Mouse (Mus musculus) spleen, postnatal 36 days (tissue): ENCODE results near the gene Fbxo40.

Experiments
- DNase-seq, 2 experiments: peaks; one replicate each; pipeline ENCODE4 v3.0.0; 2022; ENCODE audit warnings: low spot score in 2 of 2, mixed read lengths in 1 of 2

Gene Fbxo40

DNA sequence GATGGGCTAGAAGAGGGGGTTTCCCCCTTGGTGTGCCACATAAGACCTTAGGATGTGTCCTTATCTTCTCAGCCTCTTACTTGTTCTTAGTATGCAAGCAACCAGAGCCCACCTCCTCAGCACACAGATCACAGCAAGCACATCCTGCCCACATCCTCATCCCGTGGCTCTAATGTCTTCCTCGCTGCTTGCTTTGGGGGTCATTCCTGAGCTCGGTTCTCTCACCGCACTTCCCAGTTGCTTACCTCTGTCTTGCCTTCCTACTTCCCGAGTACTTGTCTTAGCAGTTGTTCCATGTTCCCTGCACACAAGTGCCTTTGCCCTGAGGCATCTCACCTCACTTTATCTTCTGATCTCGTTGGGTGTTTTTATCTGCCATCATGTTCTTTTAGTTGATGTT lies 68.3 kb downstream of the Fbxo40 start:
- DNase-seq, result no peak

DNA sequence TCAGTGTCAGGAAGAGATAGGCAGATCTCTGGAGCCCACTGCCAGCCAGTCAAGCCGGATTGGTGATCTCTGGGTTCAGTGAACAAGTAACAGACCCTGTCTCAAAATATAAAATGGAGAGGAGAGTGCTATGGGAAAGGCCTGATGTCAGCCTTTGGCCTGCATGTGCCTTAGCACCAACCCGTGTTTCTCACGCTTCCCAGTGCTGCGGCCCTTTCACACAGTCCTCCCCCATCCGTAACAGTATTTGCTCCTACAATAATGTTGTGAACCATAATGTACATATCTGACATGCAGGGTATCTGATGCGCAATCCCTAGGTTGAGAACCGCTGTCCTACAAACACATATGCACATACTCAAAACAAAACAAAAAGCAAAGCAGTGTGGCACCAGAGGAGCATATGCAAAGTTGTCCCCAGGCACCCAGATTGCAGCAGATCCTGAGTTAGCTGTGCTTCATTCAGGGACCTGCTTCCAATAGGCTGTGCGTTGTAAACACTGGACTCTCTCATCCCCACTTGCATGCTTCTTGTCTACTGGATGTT lies 69.1 kb downstream of the Fbxo40 start:
- no peak for DNase-seq

DNA sequence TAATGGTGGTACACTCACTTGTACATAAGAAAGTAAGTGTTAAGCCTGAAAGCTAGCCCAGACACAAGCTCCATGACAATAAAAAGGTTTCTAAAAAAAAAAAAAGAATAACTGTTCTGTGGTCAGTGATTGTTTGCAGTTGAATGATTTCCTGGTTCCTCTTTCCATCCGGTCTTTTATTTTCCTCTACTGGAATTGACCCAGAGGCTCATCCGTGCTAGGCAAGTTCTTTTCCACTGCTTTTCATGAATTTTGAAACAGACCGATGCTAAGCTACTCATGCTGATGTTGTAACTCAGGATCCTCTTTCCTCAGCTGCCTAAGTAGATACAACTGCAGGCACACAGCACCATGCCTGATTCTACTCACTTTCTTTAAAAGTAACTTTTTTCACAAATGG lies 69.9 kb downstream of the Fbxo40 start:
- DNase-seq, result no peak

DNA sequence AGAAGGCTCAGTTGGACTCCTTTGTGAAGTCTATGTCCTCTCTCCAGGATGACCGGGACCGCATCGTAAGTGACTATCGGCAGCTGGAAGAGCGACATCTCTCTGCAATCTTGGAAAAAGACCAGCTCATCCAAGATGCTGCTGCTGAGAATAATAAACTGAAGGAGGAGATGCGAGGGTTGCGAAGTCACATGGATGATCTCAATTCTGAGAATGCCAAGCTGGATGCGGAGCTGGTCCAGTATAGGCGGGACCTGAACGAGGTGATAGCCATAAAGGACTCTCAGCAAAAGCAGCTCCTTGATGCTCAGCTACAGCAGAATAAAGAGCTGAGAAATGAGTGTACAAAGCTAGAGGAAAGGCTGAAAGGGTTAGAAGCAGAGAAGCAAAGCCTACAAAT lies 71.8 kb downstream of the Fbxo40 start:
- DNase-seq, result no peak

DNA sequence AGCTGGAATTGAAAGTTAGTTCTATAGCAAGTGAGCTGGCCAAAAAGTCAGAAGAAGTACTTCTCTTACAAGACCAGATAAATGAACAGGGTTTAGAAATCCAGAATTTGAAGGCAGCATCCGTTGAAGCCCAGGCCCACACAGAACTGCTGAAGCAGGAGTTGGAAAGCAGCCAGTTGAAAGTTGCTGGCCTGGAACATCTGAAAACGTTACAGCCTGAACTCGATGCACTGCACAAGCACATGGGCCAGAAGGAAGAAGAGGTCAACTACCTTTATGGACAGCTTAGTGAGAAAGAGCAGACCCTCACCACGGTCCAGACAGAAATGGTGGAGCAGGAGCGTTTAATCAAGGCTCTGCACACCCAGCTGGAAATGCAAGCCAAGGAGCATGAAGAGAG lies 76.1 kb downstream of the Fbxo40 start:
- no peak for DNase-seq
